Mouse (Mus musculus): ENCODE data around the gene Ttc32.

GRCm38 (mm10) chr12:9046674-9047073 lies 16.9 kb downstream of the Ttc32 start:
- no peak for TF ChIP-seq CTCF (IDR thresholded peaks at IDR 0.05; ENCODE audit: low read depth)
- TF ChIP-seq EP300 (IDR thresholded peaks at IDR 0.05; ENCODE audit: low read depth) = no peak

Measured in heart, postnatal 0 days (tissue).